Mouse (Mus musculus): ENCODE data around the gene Gata1. TPM values are rescaled to one million over a fixed set of nuclear protein-coding genes. Genes with fewer than 3 reads are reported as not detected.
"Not testable (repeated sequence)": the region's sequence is repeated elsewhere in the genome, so short reads cannot be mapped to it uniquely, and the experiment has no call there.

Gene Gata1
- polyA plus RNA-seq, 1 experiment from 2014 or later: 2.5 TPM

GRCm38 (mm10) chrX:7915669-7916068 is 62.2 kb downstream of the Gata1 start:
- not testable (repeated sequence) for H3K4me1 ChIP-seq (ENCODE audit: control insufficient read depth, insufficient read depth, low read length); ATAC-seq; H3K4me3 ChIP-seq (ENCODE audit: low read length); H3K27me3 ChIP-seq (replicated peaks; ENCODE audit: control insufficient read depth, insufficient read depth, low read length); H3K36me3 ChIP-seq (ENCODE audit: control insufficient read depth, insufficient read depth, low read length); H3K9me3 ChIP-seq (ENCODE audit: control insufficient read depth, low read length); H3K4me2 ChIP-seq (ENCODE audit: low read depth, low read length); H3K27ac ChIP-seq (ENCODE audit: low read length); H3K9ac ChIP-seq (ENCODE audit: low read depth, low read length)
- 29% methylated on average over 3 of the region's 3 CpGs for WGBS

- no peak for ATAC-seq
These were observed 67.4 kb downstream of the Gata1 start for GRCm38 (mm10) chrX:7910473-7910872.

More at GRCm38 (mm10) chrX:7910473-7910872, 67.4 kb downstream of the Gata1 start:
- Histone ChIP-seq H3K36me3 (ENCODE audit: control insufficient read depth, insufficient read depth, low read length) (no peaks in the 10 kb centered on the region), H3K4me3 (ENCODE audit: low read length) (no peak overlapping the region), H3K9me3 (ENCODE audit: control insufficient read depth, low read length) (no peaks in the 10 kb centered on the region), H3K4me1 (ENCODE audit: control insufficient read depth, insufficient read depth, low read length) (no peaks in the 10 kb centered on the region), H3K4me2 (ENCODE audit: low read depth, low read length) (no peak overlapping the region), H3K27me3 (replicated peaks; ENCODE audit: control insufficient read depth, insufficient read depth, low read length) (no peaks in the 10 kb centered on the region), H3K27ac (ENCODE audit: low read length) (no peak overlapping the region), H3K9ac (ENCODE audit: low read depth, low read length) (no peak overlapping the region)
- WGBS: 51% methylated on average over 6 of the region's 6 CpGs

Other genes with a start within 250 kb of the Gata1 start
- 59.7 and 60.8 TPM in 2 replicates for gene Praf2, start 249.6 kb downstream of the Gata1 start, polyA plus RNA-seq (2015; fragmentation: Nextera tagmentation; extraction: Ambion mirVana)
- 9.2 and 12.0 TPM in 2 replicates for gene Ccdc120, start 227.2 kb downstream of the Gata1 start, polyA plus RNA-seq (2015; fragmentation: Nextera tagmentation; extraction: Ambion mirVana)
- 19.2 and 21.2 TPM in 2 replicates for gene Tfe3, start 215.5 kb downstream of the Gata1 start, polyA plus RNA-seq (2015; fragmentation: Nextera tagmentation; extraction: Ambion mirVana)
- 36.6 and 37.5 TPM in 2 replicates for gene Gripap1, start 188.3 kb downstream of the Gata1 start, polyA plus RNA-seq (2015; fragmentation: Nextera tagmentation; extraction: Ambion mirVana)
- 1.2 and 1.3 TPM in 2 replicates for gene Kcnd1, start 155.8 kb downstream of the Gata1 start, polyA plus RNA-seq (2015; fragmentation: Nextera tagmentation; extraction: Ambion mirVana)
- gene Otud5, start 136.7 kb downstream of the Gata1 start, polyA plus RNA-seq (2015; fragmentation: Nextera tagmentation; extraction: Ambion mirVana): 25.9 and 27.7 TPM in 2 replicates
- gene Pim2, start 99.8 kb downstream of the Gata1 start, polyA plus RNA-seq (2015; fragmentation: Nextera tagmentation; extraction: Ambion mirVana): 13.6 and 15.3 TPM in 2 replicates
- gene Slc35a2, start 94.0 kb downstream of the Gata1 start, polyA plus RNA-seq (2015; fragmentation: Nextera tagmentation; extraction: Ambion mirVana): 46.5 and 50.8 TPM in 2 replicates
- gene Pqbp1, start 78.8 kb downstream of the Gata1 start, polyA plus RNA-seq (2015; fragmentation: Nextera tagmentation; extraction: Ambion mirVana): 95.3 and 101 TPM in 2 replicates
- 132 and 141 TPM in 2 replicates for gene Timm17b, start 78.7 kb downstream of the Gata1 start, polyA plus RNA-seq (2015; fragmentation: Nextera tagmentation; extraction: Ambion mirVana)
- gene Gm10491, start 70.2 kb downstream of the Gata1 start, polyA plus RNA-seq (2015; fragmentation: Nextera tagmentation; extraction: Ambion mirVana): not detected in 2 replicates
- not detected in 2 replicates for gene Gm10490, start 68.5 kb downstream of the Gata1 start, polyA plus RNA-seq (2015; fragmentation: Nextera tagmentation; extraction: Ambion mirVana)
- gene Pcsk1n, start 58.2 kb downstream of the Gata1 start, polyA plus RNA-seq (2015; fragmentation: Nextera tagmentation; extraction: Ambion mirVana): 10.6 and 10.7 TPM in 2 replicates
- gene Eras, start 49.5 kb downstream of the Gata1 start, polyA plus RNA-seq (2015; fragmentation: Nextera tagmentation; extraction: Ambion mirVana): not detected in 2 replicates
- 16.8 and 17.3 TPM in 2 replicates for gene Hdac6, start 30.2 kb downstream of the Gata1 start, polyA plus RNA-seq (2015; fragmentation: Nextera tagmentation; extraction: Ambion mirVana)
- 8.8 and 12.7 TPM in 2 replicates for gene Glod5, start 40.4 kb upstream of the Gata1 start, polyA plus RNA-seq (2015; fragmentation: Nextera tagmentation; extraction: Ambion mirVana)
- 36.7 and 43.7 TPM in 2 replicates for gene Suv39h1, start 96.7 kb upstream of the Gata1 start, polyA plus RNA-seq (2015; fragmentation: Nextera tagmentation; extraction: Ambion mirVana)
- 0.61 and 0.87 TPM in 2 replicates for gene Was, start 112.4 kb upstream of the Gata1 start, polyA plus RNA-seq (2015; fragmentation: Nextera tagmentation; extraction: Ambion mirVana)
- gene Wdr13, start 154.8 kb upstream of the Gata1 start, polyA plus RNA-seq (2015; fragmentation: Nextera tagmentation; extraction: Ambion mirVana): 19.8 and 22.3 TPM in 2 replicates
- 372 and 405 TPM in 2 replicates for gene Rbm3, start 167.8 kb upstream of the Gata1 start, polyA plus RNA-seq (2015; fragmentation: Nextera tagmentation; extraction: Ambion mirVana)
- 8.6 and 10.0 TPM in 2 replicates for gene Tbc1d25, start 198.1 kb upstream of the Gata1 start, polyA plus RNA-seq (2015; fragmentation: Nextera tagmentation; extraction: Ambion mirVana)
- 101 and 102 TPM in 2 replicates for gene Ebp, start 215.4 kb upstream of the Gata1 start, polyA plus RNA-seq (2015; fragmentation: Nextera tagmentation; extraction: Ambion mirVana)
- 5.8 and 7.5 TPM in 2 replicates for gene Porcn, start 228.5 kb upstream of the Gata1 start, polyA plus RNA-seq (2015; fragmentation: Nextera tagmentation; extraction: Ambion mirVana)